Mouse (Mus musculus): ENCODE data around the gene Pttg1. TPM values are rescaled to one million over a fixed set of nuclear protein-coding genes. Genes with fewer than 3 reads are reported as not detected.

Gene Pttg1
- polyA plus RNA-seq (2012; rRNA removed) = 102 and 103 TPM in 2 replicates

GRCm38 (mm10) chr11:43425824-43426413 lies at the start of gene Pttg1:
Gene Pttg1 (minus strand): TSS chr11:43426251.
- WGBS = 3% methylated on average over 27 of the region's 27 CpGs
- TF ChIP-seq CTCF (IDR thresholded peaks at IDR 0.05; ENCODE audit: borderline replicate concordance, insufficient read depth, low read depth, low read length) (no peak), POLR2A (IDR thresholded peaks at IDR 0.05; ENCODE audit: borderline replicate concordance, insufficient read depth, low read length) (peak; percentile 73; the same call in 1 of the 2 replicates)
- H3K4me3 ChIP-seq (replicated peaks; ENCODE audit: insufficient read depth, low read depth, low read length) = peak within 1 kb of the TSS; percentile 60
- peak; percentile 68 to 76 for DNase-seq
- no peaks in the 10 kb centered on the region for H3K27me3 ChIP-seq (ENCODE audit: control insufficient read depth, insufficient read depth, low read length)
- H3K4me1 ChIP-seq (ENCODE audit: control insufficient read depth, insufficient read depth, low read length) = no peaks in the 10 kb centered on the region
- no peak within 1 kb of the TSS; the same call in 1 of the 2 replicates for H3K27ac ChIP-seq (ENCODE audit: insufficient read depth, low read length)

- 7% methylated on average over 24 of the region's 24 CpGs for WGBS
- no peak within 1 kb of the TSS for H3K27ac ChIP-seq (ENCODE audit: insufficient read depth, low read length)
- H3K4me3 ChIP-seq (replicated peaks; ENCODE audit: insufficient read depth, low read depth, low read length) = peak within 1 kb of the TSS; percentile 45
- no peaks in the 10 kb centered on the region for H3K4me1 ChIP-seq (ENCODE audit: control insufficient read depth, insufficient read depth, low read length)
- TF ChIP-seq POLR2A (IDR thresholded peaks at IDR 0.05; ENCODE audit: borderline replicate concordance, insufficient read depth, low read length) = no peak
- TF ChIP-seq CTCF (IDR thresholded peaks at IDR 0.05; ENCODE audit: borderline replicate concordance, insufficient read depth, low read depth, low read length) = no peak
- no peaks in the 10 kb centered on the region; the same call in 1 of the 2 replicates for H3K27me3 ChIP-seq (ENCODE audit: control insufficient read depth, insufficient read depth, low read length)
- DNase-seq = no peak
Measured at GRCm38 (mm10) chr11:43474225-43474774, 48.2 kb upstream of the Pttg1 start, which contains the start of gene C1qtnf2. Gene C1qtnf2 (plus strand): TSS chr11:43474276.

- Histone ChIP-seq H3K4me3 (replicated peaks; ENCODE audit: insufficient read depth, low read depth, low read length) (peak overlapping the region; percentile 45), H3K27me3 (ENCODE audit: control insufficient read depth, insufficient read depth, low read length) (no peaks in the 10 kb centered on the region; the same call in 1 of the 2 replicates), H3K4me1 (ENCODE audit: control insufficient read depth, insufficient read depth, low read length) (no peaks in the 10 kb centered on the region), H3K27ac (ENCODE audit: insufficient read depth, low read length) (no peak overlapping the region)
- TF ChIP-seq CTCF (IDR thresholded peaks at IDR 0.05; ENCODE audit: borderline replicate concordance, insufficient read depth, low read depth, low read length) (no peak), POLR2A (IDR thresholded peaks at IDR 0.05; ENCODE audit: borderline replicate concordance, insufficient read depth, low read length) (no peak)
- 43% methylated on average over 15 of the region's 15 CpGs for WGBS
- DNase-seq = no peak
Measured at GRCm38 (mm10) chr11:43473635-43474224, 47.7 kb upstream of the Pttg1 start.

GRCm38 (mm10) chr11:43473115-43473514 lies 47.1 kb upstream of the Pttg1 start:
- TF ChIP-seq POLR2A (IDR thresholded peaks at IDR 0.05; ENCODE audit: borderline replicate concordance, insufficient read depth, low read length) = no peak
- TF ChIP-seq CTCF (IDR thresholded peaks at IDR 0.05; ENCODE audit: borderline replicate concordance, insufficient read depth, low read depth, low read length) = no peak
- H3K27me3 ChIP-seq (ENCODE audit: control insufficient read depth, insufficient read depth, low read length) = no peaks in the 10 kb centered on the region; the same call in 1 of the 2 replicates
- WGBS = 87% methylated on average over 1 of the region's 1 CpGs
- no peak overlapping the region for H3K4me3 ChIP-seq (replicated peaks; ENCODE audit: insufficient read depth, low read depth, low read length)
- DNase-seq = no peak
- H3K4me1 ChIP-seq (ENCODE audit: control insufficient read depth, insufficient read depth, low read length) = no peaks in the 10 kb centered on the region
- H3K27ac ChIP-seq (ENCODE audit: insufficient read depth, low read length) = no peak overlapping the region

GRCm38 (mm10) chr11:43470881-43471820 lies 45.1 kb upstream of the Pttg1 start:
- no peak for DNase-seq
- 65% methylated on average over 6 of the region's 6 CpGs for WGBS
- H3K4me3 ChIP-seq (replicated peaks; ENCODE audit: insufficient read depth, low read depth, low read length) = no peak overlapping the region
- no peaks in the 10 kb centered on the region for H3K4me1 ChIP-seq (ENCODE audit: control insufficient read depth, insufficient read depth, low read length)
- TF ChIP-seq POLR2A (IDR thresholded peaks at IDR 0.05; ENCODE audit: borderline replicate concordance, insufficient read depth, low read length) (no peak), CTCF (IDR thresholded peaks at IDR 0.05; ENCODE audit: borderline replicate concordance, insufficient read depth, low read depth, low read length) (no peak)
- no peaks in the 10 kb centered on the region; the same call in 1 of the 2 replicates for H3K27me3 ChIP-seq (ENCODE audit: control insufficient read depth, insufficient read depth, low read length)
- no peak overlapping the region for H3K27ac ChIP-seq (ENCODE audit: insufficient read depth, low read length)

- Histone ChIP-seq H3K27me3 (ENCODE audit: control insufficient read depth, insufficient read depth, low read length) (no peaks in the 10 kb centered on the region; the same call in 1 of the 2 replicates), H3K27ac (ENCODE audit: insufficient read depth, low read length) (no peak overlapping the region), H3K4me1 (ENCODE audit: control insufficient read depth, insufficient read depth, low read length) (no peaks in the 10 kb centered on the region), H3K4me3 (replicated peaks; ENCODE audit: insufficient read depth, low read depth, low read length) (no peak overlapping the region)
- no peak for TF ChIP-seq CTCF (IDR thresholded peaks at IDR 0.05; ENCODE audit: borderline replicate concordance, insufficient read depth, low read depth, low read length)
- TF ChIP-seq POLR2A (IDR thresholded peaks at IDR 0.05; ENCODE audit: borderline replicate concordance, insufficient read depth, low read length) = no peak
- WGBS = 72% methylated on average over 5 of the region's 5 CpGs
- no peak for DNase-seq
Measured at GRCm38 (mm10) chr11:43470118-43470517, 44.1 kb upstream of the Pttg1 start.

GRCm38 (mm10) chr11:43463204-43463603 lies 37.2 kb upstream of the Pttg1 start:
- no peak overlapping the region for H3K27ac ChIP-seq (ENCODE audit: insufficient read depth, low read length)
- H3K4me3 ChIP-seq (replicated peaks; ENCODE audit: insufficient read depth, low read depth, low read length) = no peak overlapping the region
- 94% methylated on average over 25 of the region's 25 CpGs for WGBS
- TF ChIP-seq POLR2A (IDR thresholded peaks at IDR 0.05; ENCODE audit: borderline replicate concordance, insufficient read depth, low read length) = no peak
- TF ChIP-seq CTCF (IDR thresholded peaks at IDR 0.05; ENCODE audit: borderline replicate concordance, insufficient read depth, low read depth, low read length) = no peak
- no peak for DNase-seq
- H3K4me1 ChIP-seq (ENCODE audit: control insufficient read depth, insufficient read depth, low read length) = no peaks in the 10 kb centered on the region
- H3K27me3 ChIP-seq (ENCODE audit: control insufficient read depth, insufficient read depth, low read length) = no peaks in the 10 kb centered on the region

Data from cerebellum, adult 2 months (tissue).